Mouse (Mus musculus) C2C12 (cell line): ENCODE measurements at regions not wholly inside any gene's neighbourhood (a gene's known extent, or its start where the extent isn't known, plus 50 kb on each side); places are given as distances from the start of the nearest gene placed in this dataset.

Experiments
- CTCF ChIP-seq: IDR thresholded peaks from one replicate; pipeline ENCODE4 v1.5.1; 2011; ENCODE audit not compliant: control insufficient read depth, insufficient read depth, insufficient read length
- MAX ChIP-seq: IDR thresholded peaks from one replicate; pipeline ENCODE4 v1.6.1; 2011; ENCODE audit warnings: mild to moderate bottlenecking, control low read depth
- MYOD1 ChIP-seq: IDR thresholded peaks from one replicate; pipeline ENCODE4 v1.6.1; 2011; ENCODE audit warnings: low read depth; ENCODE audit not compliant: control insufficient read depth, insufficient read length
- MYOG ChIP-seq: IDR thresholded peaks from one replicate; pipeline ENCODE4 v1.6.1; 2011; ENCODE audit not compliant: control insufficient read depth, insufficient read length; ENCODE audit errors: extremely low read depth
- USF1 ChIP-seq: IDR thresholded peaks from one replicate; pipeline ENCODE4 v1.6.1; 2011; ENCODE audit warnings: low read depth, mild to moderate bottlenecking, control low read depth, moderate library complexity

DNA sequence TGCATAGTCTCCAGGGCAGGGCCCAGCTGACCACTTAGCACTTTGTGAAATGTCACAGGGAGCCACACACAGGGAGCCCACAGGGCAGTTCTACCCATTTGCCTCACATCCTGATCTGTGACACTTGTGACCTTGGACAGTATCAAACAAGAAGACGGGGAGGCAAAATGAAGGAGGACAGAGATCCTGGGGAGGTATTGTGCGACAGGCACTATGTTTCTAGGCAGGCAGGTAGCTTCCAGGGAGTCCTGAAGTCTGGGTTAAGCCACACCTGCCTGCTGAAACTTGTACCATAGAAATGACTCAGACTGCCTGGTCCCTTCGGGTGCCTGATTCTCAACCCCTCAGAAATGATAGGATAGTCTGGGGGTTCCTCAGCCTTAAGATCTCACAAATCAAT lies 127.8 kb downstream of the Tcp10c start:
- TF ChIP-seq CTCF (no peak), USF1 (no peak), MYOD1 (no peak), MAX (no peak), MYOG (no peak)
